Mouse (Mus musculus) liver, embryonic 13.5 days (tissue): ENCODE data around the gene Kcnj15. TPM values are rescaled to one million over a fixed set of nuclear protein-coding genes. Genes with fewer than 3 reads are reported as not detected.

Experiments
- ATAC-seq: fragments of 200-750 bp; cut with Nextera tagmentation; 2 replicates; pipeline ENCODE4 v1.8.0; 2017; ENCODE audit warnings: low read depth, mild to moderate bottlenecking, moderate number of reproducible peaks, moderate library complexity
- DNase-seq: peaks from one replicate; pipeline ENCODE4 v3.0.0; 2022
- H3K27ac ChIP-seq: fragments of 300-500 bp; sonication (generic); 2 replicates; pipeline ENCODE4 v1.5.1; 2015; ENCODE audit warnings: moderate library complexity, mild to moderate bottlenecking, inconsistent platforms
- H3K27me3 ChIP-seq: fragments of 300-500 bp; sonication (generic); 2 replicates; pipeline ENCODE4 v1.6.1; 2015; ENCODE audit warnings: mild to moderate bottlenecking, inconsistent platforms
- H3K36me3 ChIP-seq: fragments of 300-500 bp; sonication (generic); 2 replicates; pipeline ENCODE4 v1.6.1; 2015; ENCODE audit warnings: mild to moderate bottlenecking, inconsistent platforms
- H3K4me1 ChIP-seq: fragments of 300-500 bp; sonication (generic); replicated peaks from 2 replicates; pipeline ENCODE4 v1.6.1; 2015; ENCODE audit warnings: inconsistent platforms
- H3K4me2 ChIP-seq: fragments of 300-500 bp; sonication (generic); 2 replicates; pipeline ENCODE4 v1.6.1; 2015; ENCODE audit warnings: inconsistent platforms, mild to moderate bottlenecking, moderate library complexity
- H3K4me3 ChIP-seq: fragments of 300-500 bp; sonication (generic); replicated peaks from 2 replicates; pipeline ENCODE4 v1.5.1; 2015; ENCODE audit warnings: mild to moderate bottlenecking, inconsistent platforms
- H3K9ac ChIP-seq: fragments of 300-500 bp; sonication (generic); 2 replicates; pipeline ENCODE4 v1.6.1; 2015; ENCODE audit warnings: mild to moderate bottlenecking, inconsistent platforms
- H3K9me3 ChIP-seq: fragments of 300-500 bp; sonication (generic); replicated peaks from 2 replicates; pipeline ENCODE4 v1.6.1; 2016; ENCODE audit warnings: inconsistent platforms
- WGBS: fragments of 180-500 bp; shearing (Covaris S2); methylation state at CpG from one replicate; pipeline ENCODE4 v1.1.7; 2015; ENCODE audit not compliant: insufficient replicate concordance; 5-methylcytosine and 5-hydroxymethylcytosine counted together
- polyA plus RNA-seq: library from polyadenylated mRNA; unstranded; fragments of >200 nt; fragmentation: Nextera tagmentation; extraction: Ambion mirVana; gene quantifications from 2 replicates; pipeline ENCODE4 v1.2.1, GENCODE M21; 2015

Kcnj15 gene
- polyA plus RNA-seq, 1 experiment from 2014 or later = 0.12 TPM

DNA sequence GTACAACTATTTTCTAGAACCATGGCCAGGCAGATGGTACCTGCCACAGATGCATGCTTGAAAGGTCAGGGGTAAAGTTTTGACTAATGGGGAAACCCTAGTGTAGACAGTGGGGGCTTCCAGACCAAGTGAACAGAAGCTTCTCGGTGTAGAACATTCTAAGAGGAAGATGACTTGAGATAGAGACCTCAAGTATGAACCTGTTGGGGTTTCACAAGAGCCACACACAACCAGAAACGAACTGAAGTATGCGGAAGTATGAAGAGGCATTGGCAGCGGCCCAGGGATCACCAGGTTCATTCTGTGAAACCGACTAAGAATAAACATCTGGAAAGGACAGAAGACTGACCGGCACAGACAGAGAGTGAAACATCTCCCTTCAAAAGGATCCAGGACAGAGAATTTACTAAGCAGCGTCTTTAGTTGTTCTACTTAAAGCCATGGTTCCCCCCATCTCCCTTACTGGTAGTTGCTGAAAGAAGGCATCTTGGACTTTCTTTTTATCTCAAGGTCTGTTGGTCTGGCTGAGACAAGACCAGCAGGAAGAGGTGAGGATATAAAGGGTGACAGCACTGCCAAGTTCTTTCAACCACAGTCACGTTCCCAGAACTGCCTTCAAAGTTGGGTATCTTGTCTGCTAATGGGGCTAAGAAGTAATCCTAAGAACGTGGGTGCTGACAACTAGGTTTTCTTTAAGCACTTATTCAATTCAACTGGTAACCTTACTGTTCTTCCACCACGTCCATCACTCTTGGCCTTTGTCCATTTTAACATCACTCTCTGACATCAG, 18.6 kb downstream of the Kcnj15 start:
- no peak for DNase-seq
- 62% methylated on average over 10 of the region's 10 CpGs for WGBS
- Histone ChIP-seq H3K4me1 (no peaks in the 10 kb centered on the region), H3K9me3 (no peaks in the 10 kb centered on the region), H3K9ac (no peak overlapping the region), H3K27ac (no peak overlapping the region), H3K4me3 (no peak overlapping the region), H3K27me3 (no peaks in the 10 kb centered on the region), H3K36me3 (no peaks in the 10 kb centered on the region), H3K4me2 (no peak overlapping the region)
- no peak for ATAC-seq

GRCm38 (mm10) chr16:95279015-95279414, 21.7 kb downstream of the Kcnj15 start:
- ATAC-seq (no peak), DNase-seq (no peak)
- WGBS = 71% methylated on average over 3 of the region's 3 CpGs

GRCm38 (mm10) chr16:95280338-95280737, 23.0 kb downstream of the Kcnj15 start:
- 79% methylated on average over 3 of the region's 3 CpGs for WGBS
- Histone ChIP-seq H3K4me2 (no peak overlapping the region), H3K9me3 (no peaks in the 10 kb centered on the region)

More at GRCm38 (mm10) chr16:95279015-95279414, 21.7 kb downstream of the Kcnj15 start:
- Histone ChIP-seq H3K4me1 (no peaks in the 10 kb centered on the region), H3K9ac (no peak overlapping the region), H3K27me3 (no peaks in the 10 kb centered on the region), H3K27ac (no peak overlapping the region), H3K36me3 (no peaks in the 10 kb centered on the region), H3K4me2 (no peak overlapping the region), H3K9me3 (no peaks in the 10 kb centered on the region), H3K4me3 (no peak overlapping the region)

GRCm38 (mm10) chr16:95283369-95283768, 26.0 kb downstream of the Kcnj15 start:
- ATAC-seq (no peak), DNase-seq (no peak)
- 66% methylated on average over 10 of the region's 10 CpGs for WGBS
- Histone ChIP-seq H3K36me3 (no peaks in the 10 kb centered on the region), H3K9ac (no peak overlapping the region), H3K4me3 (no peak overlapping the region), H3K27me3 (no peaks in the 10 kb centered on the region), H3K9me3 (no peaks in the 10 kb centered on the region), H3K4me2 (no peak overlapping the region), H3K4me1 (no peaks in the 10 kb centered on the region), H3K27ac (no peak overlapping the region)

More at GRCm38 (mm10) chr16:95280338-95280737, 23.0 kb downstream of the Kcnj15 start:
- no peaks in the 10 kb centered on the region for H3K36me3 ChIP-seq
- no peaks in the 10 kb centered on the region for H3K4me1 ChIP-seq
- DNase-seq = no peak
- H3K27ac ChIP-seq = no peak overlapping the region
- H3K9ac ChIP-seq = no peak overlapping the region
- H3K4me3 ChIP-seq = no peak overlapping the region
- no peaks in the 10 kb centered on the region for H3K27me3 ChIP-seq
- no peak for ATAC-seq

DNA sequence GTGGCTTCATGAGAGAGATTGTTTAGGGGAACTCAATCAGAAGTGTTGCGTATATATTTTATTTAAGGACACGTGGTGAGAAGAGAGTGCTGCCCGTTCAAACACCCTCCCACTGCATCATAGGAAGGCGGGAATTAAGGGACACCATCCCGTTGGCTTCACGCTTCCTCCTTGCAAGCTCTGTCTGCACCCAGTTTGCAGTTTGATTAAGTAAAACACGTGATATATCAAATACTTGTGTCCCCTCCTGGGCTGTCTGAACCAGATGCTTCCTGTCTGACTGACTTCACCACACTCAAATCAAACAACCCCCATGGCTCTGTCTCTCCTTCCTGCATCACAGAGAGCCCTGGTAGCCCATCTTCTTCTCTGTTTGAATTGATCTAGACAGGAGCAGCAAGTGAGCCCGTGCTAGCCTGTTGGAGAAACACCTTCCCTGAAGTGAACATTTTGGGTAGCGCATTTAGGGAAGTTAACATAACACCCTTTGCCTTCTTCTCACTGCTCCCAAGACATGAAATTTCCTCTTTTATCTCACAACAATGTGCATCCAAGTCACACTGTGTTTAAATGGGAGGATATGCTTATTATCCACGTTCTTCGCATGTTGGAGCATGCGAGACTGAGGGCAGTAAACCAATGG, 26.8 kb downstream of the Kcnj15 start:
- Histone ChIP-seq H3K27ac (no peak overlapping the region), H3K4me1 (no peaks in the 10 kb centered on the region), H3K4me2 (no peak overlapping the region), H3K27me3 (no peaks in the 10 kb centered on the region), H3K9me3 (no peaks in the 10 kb centered on the region), H3K36me3 (no peaks in the 10 kb centered on the region), H3K9ac (no peak overlapping the region), H3K4me3 (no peak overlapping the region)
- ATAC-seq (no peak), DNase-seq (no peak)
- 43% methylated on average over 12 of the region's 12 CpGs for WGBS

- H3K9me3 ChIP-seq = no peaks in the 10 kb centered on the region
- H3K4me2 ChIP-seq = no peak overlapping the region
- ATAC-seq (no peak), DNase-seq (no peak)
- no peaks in the 10 kb centered on the region for H3K36me3 ChIP-seq
- 59% methylated on average over 4 of the region's 4 CpGs for WGBS
- no peaks in the 10 kb centered on the region for H3K4me1 ChIP-seq
- H3K9ac ChIP-seq = no peak overlapping the region
- H3K27me3 ChIP-seq = no peaks in the 10 kb centered on the region
- H3K27ac ChIP-seq = no peak overlapping the region
- no peak overlapping the region for H3K4me3 ChIP-seq
Observed at GRCm38 (mm10) chr16:95285043-95285442, 27.7 kb downstream of the Kcnj15 start.

DNA sequence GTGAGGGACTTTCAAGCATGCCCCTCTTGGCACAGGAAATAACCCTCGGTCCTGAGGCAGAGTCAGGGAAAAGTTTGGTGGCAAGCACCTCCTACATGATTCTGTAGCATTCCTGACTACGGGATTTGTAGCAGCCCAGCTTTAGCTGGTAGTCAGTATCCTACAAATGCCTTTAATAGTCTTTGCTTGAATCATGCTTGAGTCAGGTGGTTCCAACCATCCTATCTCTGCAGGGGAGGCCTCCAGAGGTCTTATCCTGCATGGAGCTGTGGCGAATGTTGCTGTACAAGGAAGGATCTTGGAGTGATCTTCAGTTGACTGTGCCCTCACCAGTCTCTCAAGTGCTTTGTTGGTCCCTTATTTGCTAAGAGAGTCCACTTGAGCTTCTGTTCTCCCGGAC, 28.4 kb downstream of the Kcnj15 start:
- no peak overlapping the region for H3K9ac ChIP-seq
- no peak for DNase-seq
- H3K4me2 ChIP-seq = no peak overlapping the region
- WGBS = 55% methylated on average over 4 of the region's 4 CpGs
- H3K9me3 ChIP-seq = no peaks in the 10 kb centered on the region
- H3K27me3 ChIP-seq = no peaks in the 10 kb centered on the region
- ATAC-seq = no peak
- H3K27ac ChIP-seq = no peak overlapping the region
- no peak overlapping the region for H3K4me3 ChIP-seq
- no peaks in the 10 kb centered on the region for H3K4me1 ChIP-seq
- H3K36me3 ChIP-seq = no peaks in the 10 kb centered on the region

DNA sequence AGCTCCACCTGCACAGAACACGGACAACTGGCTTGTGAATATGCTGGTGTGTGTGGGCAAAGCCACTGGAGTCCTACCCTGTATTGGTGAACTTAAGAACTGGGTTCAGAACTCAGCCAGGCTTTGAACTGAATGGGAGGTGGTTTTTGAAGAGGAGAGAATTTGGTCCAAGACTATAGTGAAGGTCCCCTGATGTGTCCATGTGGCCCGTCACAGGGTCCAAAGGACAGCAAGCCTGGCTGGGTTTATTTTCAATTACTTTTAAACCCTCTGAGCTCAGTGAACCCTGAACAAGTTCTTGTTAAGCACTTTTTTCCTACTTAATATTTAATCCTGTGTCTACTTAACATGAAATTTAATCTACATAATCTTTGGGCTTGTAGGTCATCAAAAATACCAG, 30.3 kb downstream of the Kcnj15 start:
- no peak for ATAC-seq
- Histone ChIP-seq H3K4me1 (no peaks in the 10 kb centered on the region), H3K36me3 (no peaks in the 10 kb centered on the region), H3K4me2 (no peak overlapping the region), H3K9me3 (no peaks in the 10 kb centered on the region), H3K27me3 (no peaks in the 10 kb centered on the region), H3K27ac (no peak overlapping the region), H3K4me3 (no peak overlapping the region), H3K9ac (no peak overlapping the region)
- WGBS = 66% methylated on average over 2 of the region's 2 CpGs
- no peak for DNase-seq

- ATAC-seq (no peak), DNase-seq (no peak)
- H3K36me3 ChIP-seq = no peaks in the 10 kb centered on the region
- H3K4me3 ChIP-seq = no peak overlapping the region
- H3K4me1 ChIP-seq = no peaks in the 10 kb centered on the region
- H3K27me3 ChIP-seq = no peaks in the 10 kb centered on the region
- no peak overlapping the region for H3K9ac ChIP-seq
- no peak overlapping the region for H3K27ac ChIP-seq
- no peak overlapping the region for H3K4me2 ChIP-seq
- no peaks in the 10 kb centered on the region for H3K9me3 ChIP-seq
- 35% methylated on average over 3 of the region's 3 CpGs for WGBS
Observed at GRCm38 (mm10) chr16:95289375-95289774, 32.0 kb downstream of the Kcnj15 start.

GRCm38 (mm10) chr16:95291450-95292101, 34.2 kb downstream of the Kcnj15 start:
- H3K4me2 ChIP-seq = no peak overlapping the region
- no peaks in the 10 kb centered on the region for H3K9me3 ChIP-seq
- no peak overlapping the region for H3K4me3 ChIP-seq
- H3K27ac ChIP-seq = no peak overlapping the region
- no peak for DNase-seq
- H3K27me3 ChIP-seq = no peaks in the 10 kb centered on the region
- H3K9ac ChIP-seq = no peak overlapping the region
- no peaks in the 10 kb centered on the region for H3K4me1 ChIP-seq
- no peaks in the 10 kb centered on the region for H3K36me3 ChIP-seq
- WGBS = 52% methylated on average over 10 of the region's 10 CpGs
- ATAC-seq = no peak

GRCm38 (mm10) chr16:95292843-95293505, 35.6 kb downstream of the Kcnj15 start:
- ATAC-seq (no peak), DNase-seq (no peak)
- WGBS = 73% methylated on average over 14 of the region's 14 CpGs
- H3K4me2 ChIP-seq = no peak overlapping the region
- no peaks in the 10 kb centered on the region for H3K36me3 ChIP-seq
- no peak overlapping the region for H3K4me3 ChIP-seq
- H3K27ac ChIP-seq = no peak overlapping the region
- no peaks in the 10 kb centered on the region for H3K9me3 ChIP-seq
- H3K4me1 ChIP-seq = no peaks in the 10 kb centered on the region
- no peaks in the 10 kb centered on the region for H3K27me3 ChIP-seq
- H3K9ac ChIP-seq = no peak overlapping the region
